Mouse (Mus musculus): ENCODE measurements at regions not wholly inside any gene's neighbourhood (a gene's known extent, or its start where the extent isn't known, plus 50 kb on each side); places are given as distances from the start of the nearest gene placed in this dataset.

DNA sequence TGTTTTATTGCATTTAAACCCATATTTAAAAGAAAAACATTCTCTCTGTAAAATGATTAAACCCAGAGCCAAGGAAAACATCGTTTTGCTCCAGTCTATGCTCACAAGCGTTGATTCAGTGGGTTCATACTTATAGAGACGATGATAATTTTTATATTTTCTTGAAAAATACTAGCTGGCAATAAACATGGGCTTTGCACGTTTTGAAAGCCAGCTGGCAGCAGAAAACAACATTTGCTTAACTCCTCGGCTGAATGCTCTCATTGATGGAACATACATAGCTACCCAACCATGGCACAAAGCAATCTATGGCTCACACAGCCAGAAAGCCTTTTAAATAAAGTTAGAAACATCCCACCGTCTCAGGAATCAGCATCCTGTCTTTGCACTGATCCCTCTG, 366.5 kb downstream of the Rapgef2 start:
- in situ Hi-C loops (cut with MboI; ENCODE audit: low pct_unique_long_range_greater_than_20kb in 1 of 2, low sequenced_read_pairs in 2 of 2, unreplicated experiment in 1 of 2): no loop called here

DNA sequence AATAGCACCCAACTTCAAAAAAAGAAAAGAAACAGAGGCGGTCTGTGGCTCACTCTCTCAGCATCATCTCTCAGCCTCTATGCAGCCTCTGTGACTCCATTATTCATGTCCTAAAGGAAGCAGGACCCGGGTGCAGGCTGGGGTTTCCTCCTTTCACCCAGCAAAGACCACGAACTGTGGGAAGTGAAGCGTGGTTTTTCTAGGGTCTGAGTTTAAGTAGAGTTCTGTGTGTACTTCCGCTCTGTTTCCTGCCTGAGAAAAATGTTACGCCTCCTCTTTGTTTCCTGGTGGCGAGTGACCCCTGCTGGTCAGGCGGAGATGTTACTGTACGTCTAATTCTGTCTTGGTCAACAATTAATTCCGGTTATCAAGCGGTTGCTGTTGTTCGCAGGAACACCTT, 366.9 kb downstream of the Rapgef2 start:
- in situ Hi-C loops (cut with MboI; ENCODE audit: low pct_unique_long_range_greater_than_20kb in 1 of 2, low sequenced_read_pairs in 2 of 2, unreplicated experiment in 1 of 2): no loop called here

DNA sequence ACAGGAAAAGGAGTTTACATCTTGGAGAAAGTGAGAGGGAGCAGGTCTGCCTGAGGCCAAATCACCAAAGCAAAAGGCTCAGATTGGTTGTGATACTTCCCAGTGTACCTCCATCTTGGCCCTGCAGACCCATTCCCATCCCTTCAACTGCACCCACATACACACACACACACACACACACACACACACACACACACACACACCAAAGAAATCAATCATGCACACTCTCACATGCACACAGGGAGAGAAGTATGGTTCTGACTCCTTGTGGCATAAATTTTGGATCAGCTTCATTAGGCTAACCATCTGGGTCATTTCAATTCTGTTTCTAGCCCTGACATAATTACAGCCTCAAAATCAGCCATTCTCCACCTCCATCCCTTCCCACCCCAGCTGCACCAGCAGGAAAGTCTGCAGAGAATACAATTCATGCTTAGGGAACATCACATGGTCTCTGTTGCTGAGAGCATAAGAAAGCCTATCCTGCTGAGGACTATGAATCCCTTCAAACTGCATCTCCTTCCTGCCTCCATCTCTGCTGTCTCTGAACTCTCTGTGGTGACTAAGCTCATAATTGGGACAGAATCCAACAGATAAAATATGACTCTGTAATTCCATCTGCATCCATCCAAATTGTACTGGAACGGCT, 378.0 kb downstream of the Rapgef2 start:
- in situ Hi-C loops (cut with MboI; ENCODE audit: low pct_unique_long_range_greater_than_20kb in 1 of 2, low sequenced_read_pairs in 2 of 2, unreplicated experiment in 1 of 2): no loop called here

DNA sequence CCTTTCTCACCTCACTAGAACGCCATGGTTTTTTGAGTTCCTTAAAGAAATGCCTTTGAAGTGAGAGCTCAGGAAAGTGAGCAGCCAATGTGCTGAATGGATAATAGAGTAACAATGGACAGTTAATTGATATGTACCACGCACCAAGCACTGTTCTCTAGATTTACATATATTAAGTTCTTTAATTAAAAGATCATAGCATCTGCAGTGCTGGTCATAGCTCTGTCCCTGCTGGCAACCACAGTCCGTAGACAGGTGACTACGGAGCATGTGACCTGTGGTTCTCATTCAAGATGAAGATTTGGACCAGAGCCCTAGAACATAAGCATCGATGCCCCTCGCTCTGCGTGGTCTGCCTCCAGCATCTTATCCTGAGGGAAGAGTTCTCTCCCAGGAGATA, 378.5 kb downstream of the Rapgef2 start:
- in situ Hi-C loops (cut with MboI; ENCODE audit: low pct_unique_long_range_greater_than_20kb in 1 of 2, low sequenced_read_pairs in 2 of 2, unreplicated experiment in 1 of 2): no loop called here

DNA sequence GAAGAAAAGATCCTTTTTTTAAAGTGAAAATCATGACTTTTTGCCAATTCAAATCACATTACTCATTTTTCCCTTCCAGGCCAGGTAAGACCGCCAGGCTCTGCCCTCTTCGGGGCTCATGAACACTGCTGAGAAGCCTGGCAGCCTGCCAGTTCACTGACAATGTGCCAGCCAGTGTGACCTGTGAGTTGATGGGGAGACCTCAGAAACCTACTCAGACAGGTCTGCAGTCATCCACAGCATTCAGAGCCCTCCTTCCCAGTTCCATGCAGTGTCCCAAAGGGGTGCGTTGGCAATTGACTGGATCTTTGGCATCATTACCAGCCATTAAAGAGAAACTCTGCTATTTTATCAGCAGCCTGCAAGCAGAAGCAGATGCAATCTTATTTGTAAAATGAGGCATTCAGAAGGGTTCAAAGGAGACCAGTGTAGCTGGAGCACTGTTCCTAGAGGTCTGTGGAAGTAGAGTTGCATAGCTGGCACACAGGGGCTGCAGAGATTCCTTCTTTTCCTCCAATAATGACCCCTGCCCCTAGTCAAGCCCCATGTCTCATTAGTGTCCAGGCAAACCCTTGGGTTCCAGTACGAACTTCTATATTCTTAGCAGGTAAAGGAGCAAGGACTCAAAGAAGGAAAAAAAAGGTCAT, 384.4 kb downstream of the Rapgef2 start:
- in situ Hi-C loops (cut with MboI; ENCODE audit: low pct_unique_long_range_greater_than_20kb in 1 of 2, low sequenced_read_pairs in 2 of 2, unreplicated experiment in 1 of 2): no loop called here

DNA sequence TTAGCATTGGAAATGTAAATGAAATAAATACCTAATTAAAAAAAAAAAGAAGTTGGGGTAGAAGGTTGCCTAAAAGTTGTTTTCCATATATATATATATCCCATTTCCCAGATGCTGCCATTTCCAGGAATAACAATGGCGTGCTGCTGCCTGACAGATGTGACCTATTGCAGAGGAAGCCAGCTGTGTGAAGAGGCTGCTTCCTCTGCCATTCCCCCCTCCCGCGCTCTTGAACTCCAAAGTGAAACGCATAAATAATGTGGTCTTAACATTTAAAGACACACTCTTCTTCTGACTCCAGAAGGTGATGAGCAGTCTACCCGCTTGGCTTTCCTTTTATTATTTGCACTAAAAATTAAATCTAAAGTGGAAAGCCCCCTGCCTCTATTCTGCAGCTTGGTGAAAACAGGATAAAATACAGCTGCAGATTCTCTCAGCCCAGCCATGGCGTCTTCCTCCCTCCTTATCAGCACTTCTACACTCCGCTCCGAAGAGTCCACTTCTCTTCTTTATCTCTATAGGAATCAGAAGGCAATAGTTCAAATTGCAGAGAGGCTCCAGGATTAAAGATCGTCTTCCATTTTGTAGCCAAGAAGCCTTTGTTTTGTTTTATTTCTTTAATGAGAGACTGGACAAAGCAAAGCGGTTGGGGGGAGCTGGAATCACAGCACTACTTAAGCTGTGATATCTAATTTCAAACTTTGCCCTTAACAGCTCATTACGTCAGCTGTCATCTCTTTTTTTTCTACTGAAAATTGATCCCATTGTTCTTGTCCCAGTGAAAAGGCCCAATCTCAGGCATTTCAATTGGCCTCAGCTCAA, 385.1 kb downstream of the Rapgef2 start:
- in situ Hi-C loops (cut with MboI; ENCODE audit: low pct_unique_long_range_greater_than_20kb in 1 of 2, low sequenced_read_pairs in 2 of 2, unreplicated experiment in 1 of 2): no loop called here

DNA sequence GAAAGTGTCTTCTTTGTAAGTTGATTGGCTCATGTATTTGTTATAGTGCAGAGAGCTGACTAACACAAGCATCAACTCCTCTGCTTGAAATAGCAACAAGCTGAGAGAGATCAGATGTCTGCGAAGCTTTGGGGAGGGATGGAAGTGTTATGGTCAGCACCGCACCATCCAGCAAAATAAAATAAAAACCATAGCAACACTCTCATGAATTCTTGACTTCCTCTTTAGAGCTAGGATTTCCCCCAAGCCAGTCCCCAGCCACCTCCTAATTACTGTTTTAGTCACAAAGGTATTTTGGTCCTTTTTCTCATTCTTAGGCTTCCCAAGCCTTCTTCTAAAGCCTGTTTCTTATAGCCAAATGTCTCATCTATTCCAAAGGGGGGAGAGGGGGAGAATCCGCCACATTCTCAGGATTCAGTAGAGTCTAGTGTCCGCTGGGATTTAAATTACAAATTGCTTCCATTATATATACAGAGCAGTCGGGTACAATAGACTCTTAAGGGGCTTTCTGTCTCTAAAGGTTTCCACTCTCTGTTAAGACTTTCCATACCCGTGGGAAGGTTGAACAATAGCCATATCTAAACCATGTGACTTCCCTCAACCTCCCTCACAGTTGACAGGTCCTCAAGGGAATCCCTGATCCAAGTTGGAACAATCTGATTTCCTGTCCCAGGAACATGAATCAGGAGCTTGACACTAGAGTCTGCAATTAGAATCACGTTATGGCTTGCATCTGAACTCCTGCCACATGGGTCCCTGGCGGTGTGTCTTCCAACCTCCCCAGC, 386.7 kb downstream of the Rapgef2 start:
- in situ Hi-C loops (cut with MboI; ENCODE audit: low pct_unique_long_range_greater_than_20kb in 1 of 2, low sequenced_read_pairs in 2 of 2, unreplicated experiment in 1 of 2): no loop called here

DNA sequence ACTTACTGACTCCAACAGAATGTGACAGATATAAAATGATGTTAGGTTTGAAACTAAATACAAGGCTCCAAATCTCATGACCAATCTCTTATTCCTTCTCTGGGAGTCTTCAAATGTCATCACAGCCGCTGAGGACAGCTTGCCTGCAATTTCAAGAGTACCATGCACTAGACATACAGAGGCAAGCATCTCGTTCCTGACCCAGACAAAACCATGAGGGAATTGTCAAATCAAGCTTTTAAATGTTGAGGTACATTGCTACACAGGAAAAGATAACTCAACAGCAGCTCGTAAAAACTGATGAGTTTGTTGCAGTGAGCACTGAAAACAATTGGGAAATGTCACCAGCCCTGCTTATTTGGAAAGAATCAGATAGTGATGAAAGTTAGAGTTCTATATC, 397.0 kb downstream of the Rapgef2 start:
- in situ Hi-C loops (cut with MboI; ENCODE audit: low pct_unique_long_range_greater_than_20kb in 1 of 2, low sequenced_read_pairs in 2 of 2, unreplicated experiment in 1 of 2): no loop called here

DNA sequence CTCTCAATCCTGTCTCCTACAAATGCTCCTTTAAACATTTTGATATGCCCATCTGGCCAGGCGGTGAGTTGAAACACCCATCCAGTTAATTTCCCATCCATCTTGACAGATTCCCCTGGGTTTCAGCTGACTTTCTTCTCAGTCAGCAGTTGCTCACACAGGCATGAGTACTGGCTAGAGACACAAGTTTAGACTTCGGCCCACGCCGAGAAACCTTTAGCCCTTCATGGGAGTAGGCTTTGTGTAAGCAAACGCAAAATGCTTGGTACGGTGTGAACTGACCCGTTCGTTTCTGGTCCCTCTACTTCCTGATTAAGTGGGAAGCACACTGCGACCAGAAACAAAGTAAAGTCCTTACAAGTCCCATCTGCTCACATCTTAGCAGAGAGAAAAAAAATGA, 401.6 kb downstream of the Rapgef2 start:
- in situ Hi-C loops (cut with MboI; ENCODE audit: low pct_unique_long_range_greater_than_20kb in 1 of 2, low sequenced_read_pairs in 2 of 2, unreplicated experiment in 1 of 2): no loop called here

DNA sequence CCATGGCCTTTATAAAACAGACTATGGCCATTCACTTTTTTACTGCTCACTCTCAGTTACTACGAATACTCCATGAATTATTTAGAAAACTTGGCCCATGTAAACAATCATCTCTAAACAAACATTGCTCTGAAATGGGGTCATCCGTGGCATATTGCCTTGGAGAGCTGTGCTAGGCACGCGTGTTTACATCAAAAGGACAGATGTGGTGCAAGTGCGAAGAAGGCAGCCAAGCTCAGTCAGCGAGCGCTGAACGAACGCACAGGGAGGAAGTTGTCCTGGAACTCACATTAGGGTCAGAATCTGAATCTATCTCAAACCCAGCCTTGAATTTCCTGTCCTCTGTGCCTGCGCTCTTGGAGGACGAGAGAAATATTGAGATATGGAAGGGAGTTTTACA, 402.3 kb downstream of the Rapgef2 start:
- in situ Hi-C loops (cut with MboI; ENCODE audit: low pct_unique_long_range_greater_than_20kb in 1 of 2, low sequenced_read_pairs in 2 of 2, unreplicated experiment in 1 of 2): no loop called here

DNA sequence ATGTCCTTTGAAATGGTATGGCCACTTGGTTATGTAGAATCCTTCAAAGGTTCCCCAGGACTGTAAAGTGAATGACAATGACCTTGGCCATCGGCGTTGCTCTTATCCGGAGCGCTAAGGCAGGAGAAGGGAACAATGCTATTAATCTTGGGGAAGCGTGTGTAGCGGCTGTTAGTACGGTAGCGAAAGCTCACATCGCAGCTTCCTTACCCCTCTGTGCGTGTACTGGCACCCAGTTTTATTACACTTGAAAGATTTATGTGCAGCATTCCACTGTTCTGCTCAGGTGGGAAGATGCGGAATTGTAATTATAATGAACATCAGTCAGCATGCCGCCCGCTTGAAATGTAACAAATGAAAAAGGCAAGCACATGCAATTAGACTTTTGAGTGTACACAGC, 406.2 kb downstream of the Rapgef2 start:
- in situ Hi-C loops (cut with MboI; ENCODE audit: low pct_unique_long_range_greater_than_20kb in 1 of 2, low sequenced_read_pairs in 2 of 2, unreplicated experiment in 1 of 2): no loop called here

DNA sequence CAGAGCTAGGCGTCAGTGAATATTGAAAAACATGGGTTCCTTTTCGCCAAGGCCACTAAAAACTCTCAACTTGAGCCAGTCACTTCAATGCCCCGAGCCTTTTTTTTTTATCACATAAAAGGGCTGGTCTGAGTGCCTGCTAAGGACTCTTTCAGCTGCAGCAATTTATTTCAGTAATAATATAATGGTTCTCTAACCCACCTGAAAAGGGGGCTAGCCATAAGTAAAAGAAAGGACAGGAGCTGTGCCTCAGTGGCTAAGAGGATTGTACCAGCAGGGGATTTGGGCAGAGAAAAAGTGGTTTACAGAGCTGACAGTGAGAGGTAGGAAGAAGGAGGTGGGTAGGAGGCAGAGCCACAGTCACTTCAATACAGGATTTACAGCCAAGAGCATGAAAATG, 409.0 kb downstream of the Rapgef2 start:
- in situ Hi-C loops (cut with MboI; ENCODE audit: low pct_unique_long_range_greater_than_20kb in 1 of 2, low sequenced_read_pairs in 2 of 2, unreplicated experiment in 1 of 2): no loop called here

DNA sequence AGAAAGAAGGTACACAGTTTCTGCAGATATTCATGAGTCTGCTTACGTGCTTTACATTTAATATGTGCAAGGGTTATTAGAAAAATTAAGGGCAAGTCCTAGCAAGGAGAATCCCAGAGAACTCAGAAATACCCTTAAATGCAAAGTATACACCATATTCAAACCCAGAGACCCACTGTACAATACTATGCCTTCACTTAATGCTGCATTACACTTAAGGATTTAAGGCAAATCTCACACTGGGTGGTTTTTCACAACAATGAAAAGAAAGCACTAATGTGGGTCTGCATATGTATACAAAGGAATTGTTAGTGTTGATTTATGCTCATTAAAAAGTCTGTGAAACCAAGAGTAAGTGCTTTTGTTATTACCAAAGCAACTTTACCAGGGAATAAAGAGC, 419.4 kb downstream of the Rapgef2 start:
- in situ Hi-C loops (cut with MboI; ENCODE audit: low pct_unique_long_range_greater_than_20kb in 1 of 2, low sequenced_read_pairs in 2 of 2, unreplicated experiment in 1 of 2): no loop called here

DNA sequence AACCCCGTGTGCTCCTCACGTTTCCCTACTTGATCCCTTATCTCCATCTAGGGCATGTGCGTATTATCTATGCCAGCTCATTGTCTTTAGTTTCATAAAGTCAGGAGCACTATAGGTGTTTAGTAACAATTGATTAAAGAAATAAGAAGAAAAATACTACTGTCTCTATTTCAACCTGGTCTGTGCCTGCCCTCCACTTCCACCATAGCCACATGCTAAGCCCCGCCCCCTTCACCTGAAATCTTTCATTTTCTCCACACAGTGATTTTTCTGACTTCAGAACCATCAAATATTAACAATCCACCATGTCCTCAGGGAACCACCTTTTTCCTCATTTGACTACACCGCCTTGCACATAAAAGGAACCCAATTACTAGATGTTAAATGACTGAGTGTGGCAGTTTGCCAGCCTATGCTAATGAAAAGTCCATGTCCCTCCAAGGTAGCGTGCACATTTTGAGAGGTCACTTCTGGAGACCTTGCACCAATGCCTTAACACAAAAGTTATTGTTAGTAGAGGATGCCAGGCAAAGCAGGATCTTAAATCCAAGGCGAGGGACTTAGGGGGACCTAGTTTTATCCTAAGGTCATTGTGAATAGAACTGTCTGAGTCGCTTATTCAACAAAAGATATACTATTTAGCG, 420.1 kb downstream of the Rapgef2 start:
- in situ Hi-C loops (cut with MboI; ENCODE audit: low pct_unique_long_range_greater_than_20kb in 1 of 2, low sequenced_read_pairs in 2 of 2, unreplicated experiment in 1 of 2): no loop called here

DNA sequence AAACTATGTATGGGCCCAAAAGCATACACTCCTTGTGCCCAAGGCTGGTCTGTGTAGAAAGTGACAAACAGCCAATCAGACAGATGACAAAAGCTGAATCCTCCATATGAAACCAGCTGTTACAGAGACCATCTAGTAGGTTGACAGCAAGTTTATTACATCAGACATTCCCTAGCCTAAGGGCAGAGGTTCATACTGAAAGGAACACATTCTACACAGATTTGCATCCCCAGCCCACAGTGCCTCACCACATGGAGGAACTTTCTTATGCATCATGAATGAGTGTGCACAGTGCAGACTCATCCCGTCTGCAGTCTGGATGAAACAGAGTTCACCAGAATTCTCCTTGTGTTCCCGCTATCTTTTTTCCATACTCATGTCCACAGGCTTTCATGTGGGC, 423.3 kb downstream of the Rapgef2 start:
- in situ Hi-C loops (cut with MboI; ENCODE audit: low pct_unique_long_range_greater_than_20kb in 1 of 2, low sequenced_read_pairs in 2 of 2, unreplicated experiment in 1 of 2): no loop called here

DNA sequence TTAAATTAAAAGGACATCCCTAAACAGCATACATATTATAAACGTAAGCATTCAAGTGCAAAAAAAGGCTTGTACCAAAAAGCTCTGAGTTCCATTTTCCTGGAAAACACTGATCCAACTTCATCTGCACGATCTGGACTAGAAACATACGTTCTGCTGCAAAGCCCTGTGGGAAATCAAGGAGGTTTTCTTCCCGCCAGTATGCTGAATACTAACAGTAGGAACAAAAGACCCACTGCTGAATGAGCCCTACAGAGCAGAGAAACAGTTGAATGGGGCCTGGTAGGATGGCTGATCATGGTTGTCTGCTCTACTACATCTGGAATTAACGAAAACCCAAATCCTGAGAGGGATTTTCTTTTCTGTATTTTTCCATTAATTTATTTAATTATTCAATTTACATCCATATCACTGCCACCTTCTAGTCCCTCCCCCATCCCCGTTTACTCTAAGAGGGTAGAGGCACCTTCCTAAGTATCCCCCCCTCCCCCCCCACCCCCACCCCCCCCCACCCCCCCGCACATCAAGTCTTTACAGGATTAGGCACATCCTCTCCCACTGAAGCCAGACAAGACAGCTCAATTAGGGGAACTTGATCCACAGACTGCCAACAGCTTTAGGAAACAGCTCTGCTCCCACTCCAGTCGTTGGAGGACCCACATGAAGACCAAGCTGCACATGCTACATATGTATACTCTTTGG, 439.5 kb downstream of the Rapgef2 start:
- in situ Hi-C loops (cut with MboI; ENCODE audit: low pct_unique_long_range_greater_than_20kb in 1 of 2, low sequenced_read_pairs in 2 of 2, unreplicated experiment in 1 of 2): no loop called here

DNA sequence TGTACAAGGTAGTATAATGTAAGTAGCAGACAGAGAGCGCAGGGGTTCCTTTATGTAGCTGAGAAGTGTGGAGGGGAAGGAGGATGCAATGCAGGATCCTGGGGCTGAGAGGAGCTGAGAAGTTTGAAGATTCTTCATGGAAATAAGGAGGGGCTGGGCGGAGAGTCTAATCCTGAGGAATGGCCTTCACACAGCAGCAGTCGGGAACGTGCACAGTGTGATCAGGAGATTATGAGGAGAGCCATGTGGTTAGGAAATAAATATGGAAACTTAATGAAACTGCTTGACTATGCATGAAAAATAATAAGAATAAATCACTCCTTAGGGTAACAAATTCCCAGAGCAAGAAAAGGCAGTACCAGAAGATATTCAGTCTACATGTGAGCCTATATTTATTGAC, 445.1 kb downstream of the Rapgef2 start:
- in situ Hi-C loops (cut with MboI; ENCODE audit: low pct_unique_long_range_greater_than_20kb in 1 of 2, low sequenced_read_pairs in 2 of 2, unreplicated experiment in 1 of 2): no loop called here

DNA sequence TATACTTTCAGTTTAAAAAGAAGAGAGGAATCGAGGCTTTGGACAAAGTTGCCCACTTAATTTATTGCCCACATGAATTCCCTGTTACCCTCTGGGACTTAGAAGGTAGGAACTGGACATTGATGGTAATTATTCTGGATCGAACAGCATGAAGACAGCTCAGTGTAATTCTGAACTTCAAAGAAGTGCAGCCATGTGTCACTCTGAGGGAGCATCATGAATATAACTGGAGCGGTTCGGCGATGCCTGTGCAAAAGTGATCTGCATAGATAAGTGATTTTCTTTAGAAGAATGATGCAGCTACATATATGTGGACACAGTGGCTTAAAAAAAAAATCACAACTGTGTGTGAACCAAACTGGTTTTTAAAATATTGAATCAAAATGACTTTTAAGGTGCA, 449.5 kb downstream of the Rapgef2 start:
- in situ Hi-C loops (cut with MboI; ENCODE audit: low pct_unique_long_range_greater_than_20kb in 1 of 2, low sequenced_read_pairs in 2 of 2, unreplicated experiment in 1 of 2): no loop called here

Measured in mouse embryonic stem cell (cell line).